Mouse (Mus musculus): ENCODE data around the gene Ap2s1.

The Ap2s1 gene

GRCm38 (mm10) chr7:16755362-16756017 lies 17.3 kb downstream of the Ap2s1 start:
- no peak for DNase-seq

DNA sequence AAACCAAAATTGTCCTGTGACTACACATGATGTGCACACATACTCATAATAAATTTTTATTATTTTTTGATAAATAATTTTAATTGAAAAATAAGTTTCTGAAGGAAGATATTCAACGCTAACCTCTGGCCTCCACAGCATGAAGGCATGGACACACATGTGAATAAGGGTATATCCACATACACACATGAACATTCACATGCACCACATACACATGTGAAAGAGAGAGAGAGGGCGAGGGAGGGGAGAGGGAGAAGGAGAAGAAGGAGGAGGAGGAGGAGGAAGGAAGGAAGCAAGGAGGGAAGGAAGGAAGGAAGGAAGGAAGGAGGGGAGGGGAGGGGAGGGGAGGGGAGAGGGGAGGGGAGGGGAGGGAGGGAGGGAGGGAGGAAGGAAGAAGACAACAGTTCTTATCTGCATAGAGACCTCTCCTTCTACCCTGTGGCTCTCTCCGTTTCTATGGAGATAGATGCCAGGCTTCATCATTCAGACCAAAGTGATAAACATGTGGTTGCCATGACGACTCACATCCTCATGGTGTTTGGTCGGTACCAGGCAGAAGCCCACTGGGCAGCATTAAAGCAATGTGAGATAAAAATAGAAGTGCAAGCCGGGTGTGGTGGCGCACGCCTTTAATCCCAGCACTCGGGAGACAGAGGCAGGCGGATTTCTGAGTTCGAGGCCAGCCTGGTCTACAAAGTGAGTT lies 20.8 kb downstream of the Ap2s1 start:
- DNase-seq: no peak

- peak in 1 of 2 experiments; percentile 30 for DNase-seq
These were observed 22.1 kb downstream of the Ap2s1 start for GRCm38 (mm10) chr7:16760292-16760691.

GRCm38 (mm10) chr7:16761005-16761481 lies 22.8 kb downstream of the Ap2s1 start:
- DNase-seq: no peak

DNA sequence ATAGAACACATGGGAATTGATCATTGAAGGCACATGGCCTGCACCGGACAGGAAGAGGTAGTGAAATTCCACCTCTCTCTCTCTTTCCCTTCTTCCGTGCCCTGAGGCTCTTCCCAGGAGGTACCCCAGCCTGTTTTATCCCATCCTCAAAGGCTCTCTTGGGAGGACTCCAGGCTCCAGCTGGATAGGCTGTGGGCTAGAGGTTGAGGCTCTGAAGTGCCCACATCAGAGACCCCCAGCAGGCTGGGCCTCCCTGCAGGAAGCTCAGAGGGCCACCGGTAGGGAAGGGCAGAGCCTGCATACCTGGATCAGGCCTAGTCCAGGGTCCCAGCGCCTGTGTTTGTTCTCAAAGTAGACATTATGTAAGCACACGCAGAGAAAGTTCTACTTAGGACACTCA lies 23.4 kb downstream of the Ap2s1 start:
- DNase-seq: no peak

DNA sequence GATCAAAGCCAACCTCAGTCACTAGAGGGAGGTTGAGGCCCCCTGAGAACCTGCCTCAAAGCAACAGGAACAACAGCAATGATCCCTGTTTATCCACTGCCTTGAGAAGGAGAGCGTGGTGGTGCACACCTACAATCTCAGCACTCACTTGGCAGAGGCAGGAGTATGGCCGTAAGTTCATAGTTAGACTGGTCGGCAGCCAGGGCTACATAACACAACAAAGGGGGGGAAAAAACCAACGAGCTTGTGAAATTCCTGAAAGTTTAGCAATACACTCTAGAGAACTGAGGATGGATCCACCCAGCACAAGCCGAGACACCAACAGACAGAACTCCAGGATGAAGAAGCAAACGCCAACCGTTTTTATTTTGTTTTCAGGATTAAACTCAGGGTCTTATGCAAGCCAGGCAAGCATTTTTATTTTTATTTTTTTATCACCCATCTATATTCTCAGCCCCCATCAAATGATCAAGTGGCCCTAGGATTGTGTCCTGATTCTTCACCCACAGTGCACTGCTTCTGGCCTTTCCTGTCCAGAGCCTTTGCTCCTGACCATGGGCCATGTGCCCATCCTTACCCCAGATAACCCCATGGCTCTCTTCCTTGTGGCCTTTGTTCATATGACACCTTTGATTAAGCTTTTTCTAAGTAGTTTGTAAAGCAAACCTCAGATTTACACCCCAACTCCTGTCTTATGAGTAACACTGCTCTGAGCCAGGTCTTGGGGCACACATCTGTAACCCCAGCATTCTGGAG lies 25.4 kb downstream of the Ap2s1 start:
- DNase-seq: no peak

GRCm38 (mm10) chr7:16766443-16766842 lies 28.2 kb downstream of the Ap2s1 start:
- DNase-seq: peak; percentile 56 to 77

GRCm38 (mm10) chr7:16775888-16776287 lies 37.7 kb downstream of the Ap2s1 start:
- no peak for DNase-seq

DNA sequence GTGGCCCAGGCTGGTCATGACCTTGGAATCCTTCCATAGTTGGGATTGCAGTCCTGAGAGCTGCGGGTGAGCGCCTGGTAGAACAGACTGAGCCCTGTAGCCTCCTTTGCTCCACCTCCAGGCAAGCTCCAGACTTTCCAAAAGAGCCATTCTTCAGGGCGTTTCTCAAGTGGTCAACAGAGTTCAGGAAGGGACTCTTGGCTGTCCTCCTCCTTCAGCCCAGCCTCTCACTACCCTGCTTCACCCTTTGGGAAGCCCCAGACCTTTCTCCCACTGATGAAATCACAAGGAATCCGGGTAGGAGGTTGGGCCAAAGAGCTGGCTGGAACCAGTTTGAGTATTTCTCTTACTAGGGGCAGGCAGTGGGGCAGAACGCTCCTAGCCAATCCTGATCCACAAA lies 41.9 kb downstream of the Ap2s1 start:
- no peak for DNase-seq

DNA sequence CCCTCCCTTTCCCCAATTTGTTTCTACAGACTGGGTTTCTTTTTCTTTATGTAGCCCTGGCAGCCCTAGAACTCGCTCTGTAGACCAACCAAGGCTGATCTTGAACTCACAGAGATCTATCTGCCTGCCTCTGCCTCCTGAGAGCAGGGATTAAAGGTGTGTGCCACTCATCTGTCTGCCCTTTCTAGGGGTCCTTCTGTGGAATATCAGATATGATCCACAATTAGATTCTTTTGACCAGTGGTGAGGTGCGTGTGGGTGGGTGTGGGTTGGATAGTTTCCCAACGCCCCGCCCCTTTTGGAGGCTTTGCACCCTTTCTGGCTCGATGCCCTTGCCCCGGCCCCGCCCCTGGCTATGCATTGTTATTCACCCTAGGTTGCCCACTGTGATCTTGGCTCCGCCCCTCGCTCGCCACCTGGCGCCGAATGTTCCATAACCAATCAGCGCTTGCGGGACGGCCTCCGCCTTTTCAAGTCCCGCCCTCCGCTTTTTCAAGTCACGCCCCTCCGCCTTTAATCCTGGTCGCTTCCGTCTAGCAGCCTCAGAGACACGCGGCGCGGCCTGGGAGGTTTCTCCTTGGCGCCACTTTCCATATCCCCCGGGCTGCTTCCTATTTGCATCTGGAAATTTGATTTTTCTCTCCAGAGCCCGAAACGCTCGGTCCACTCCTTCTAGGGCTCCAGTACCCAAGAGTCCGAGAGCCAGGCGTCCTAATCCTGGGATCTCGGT lies 42.8 kb downstream of the Ap2s1 start, which contains the start of gene Slc1a5:
TSS of gene Slc1a5 (plus strand) at position 516 of the 730 bp plus-strand sequence.
- DNase-seq: peak; percentile 93 to 97

GRCm38 (mm10) chr7:16781555-16781815 lies 43.3 kb downstream of the Ap2s1 start:
- DNase-seq: no peak

- DNase-seq: peak in 1 of 2 experiments; percentile 38
These were observed 43.8 kb downstream of the Ap2s1 start for GRCm38 (mm10) chr7:16781816-16782554.

- no peak for DNase-seq
These were observed 44.4 kb downstream of the Ap2s1 start for GRCm38 (mm10) chr7:16782555-16783125.

- peak in 1 of 2 experiments; percentile 48 for DNase-seq
These were observed 45.0 kb downstream of the Ap2s1 start for GRCm38 (mm10) chr7:16783224-16783688.

GRCm38 (mm10) chr7:16783758-16784415 lies 45.7 kb downstream of the Ap2s1 start:
- DNase-seq: peak in 1 of 2 experiments; percentile 28

GRCm38 (mm10) chr7:16784498-16784976 lies 46.3 kb downstream of the Ap2s1 start:
- no peak for DNase-seq

DNA sequence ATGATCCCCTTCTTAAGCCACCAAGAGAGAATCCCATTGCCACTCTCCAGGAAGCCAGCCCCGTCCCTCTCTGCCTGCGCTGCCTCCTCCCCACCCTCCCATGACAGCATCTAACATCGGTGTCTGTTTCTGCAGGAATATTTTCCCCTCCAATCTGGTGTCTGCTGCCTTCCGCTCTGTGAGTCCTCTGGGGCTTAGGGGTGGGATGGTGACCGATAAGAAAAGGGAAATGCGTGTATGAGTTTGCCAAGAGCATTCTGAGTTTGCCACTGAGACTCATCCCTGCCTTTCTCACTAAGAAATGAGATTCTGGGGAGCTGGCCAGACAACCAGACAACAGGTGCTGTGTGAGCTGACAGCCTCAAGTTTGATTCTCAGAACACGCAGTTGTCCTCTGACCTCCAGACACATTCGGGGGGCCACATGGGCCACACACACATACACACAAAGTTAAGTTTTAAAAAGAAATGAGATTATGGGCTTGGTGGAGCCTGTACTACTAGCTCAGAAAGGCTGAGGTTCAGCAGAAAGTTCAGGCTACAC lies 47.4 kb downstream of the Ap2s1 start:
- DNase-seq: no peak

DNA sequence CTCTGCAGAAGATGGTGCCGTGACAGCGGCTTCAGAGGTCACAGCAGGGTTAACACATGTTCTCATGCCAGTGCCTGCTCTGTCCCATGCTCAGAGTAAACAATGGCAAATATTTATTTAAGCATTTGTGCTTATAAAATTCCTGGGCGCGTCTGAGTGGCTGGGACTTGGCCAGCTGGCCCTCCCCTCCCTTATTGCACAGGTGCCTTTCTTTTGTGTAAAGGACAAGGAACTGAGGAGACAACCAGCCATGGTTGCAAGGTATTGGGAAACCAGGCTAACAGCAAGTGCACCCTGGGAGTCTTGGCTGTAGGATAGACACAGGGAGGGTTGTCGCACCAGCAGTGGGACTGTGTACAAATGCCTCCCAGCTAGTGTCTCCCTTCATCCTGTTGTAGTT lies 54.1 kb downstream of the Ap2s1 start:
- DNase-seq: no peak

GRCm38 (mm10) chr7:16793010-16793725 lies 55.0 kb downstream of the Ap2s1 start:
- no peak for DNase-seq

GRCm38 (mm10) chr7:16794886-16795285 lies 56.7 kb downstream of the Ap2s1 start:
- DNase-seq: peak in 1 of 2 experiments; percentile 26
